Mouse (Mus musculus) small intestine, adult 2 months (tissue): ENCODE measurements around the gene Pdzd7. TPM values are rescaled to one million over a fixed set of nuclear protein-coding genes. Genes with fewer than 3 reads are reported as not detected.

Experiments
- H3K27ac ChIP-seq: fragments of 200-500 bp; 2 replicates; pipeline ENCODE4 v1.5.1; 2012; ENCODE audit warnings: low read depth, low read length, control low read depth, inconsistent platforms; ENCODE audit not compliant: insufficient read depth
- H3K27me3 ChIP-seq: fragments of 200-500 bp; 2 replicates; pipeline ENCODE4 v1.6.1; 2012; ENCODE audit warnings: mild to moderate bottlenecking, moderate library complexity, low read length, inconsistent platforms; ENCODE audit not compliant: control insufficient read depth, insufficient read depth
- H3K36me3 ChIP-seq: fragments of 200-500 bp; 2 replicates; pipeline ENCODE4 v1.6.1; 2012; ENCODE audit warnings: mild to moderate bottlenecking, low read length, control low read depth, inconsistent platforms; ENCODE audit not compliant: control insufficient read depth, insufficient read depth
- H3K4me1 ChIP-seq: fragments of 200-500 bp; 2 replicates; pipeline ENCODE4 v1.6.1; 2012; ENCODE audit warnings: low read length, inconsistent platforms, mixed read lengths; ENCODE audit not compliant: control insufficient read depth, insufficient read depth, insufficient read length
- H3K4me3 ChIP-seq: fragments of 200-500 bp; 2 replicates; pipeline ENCODE4 v1.5.1; 2012; ENCODE audit warnings: low read depth, mild to moderate bottlenecking, control low read depth, inconsistent platforms, low read length, moderate library complexity
- CTCF ChIP-seq: fragments of 200-500 bp; IDR thresholded peaks from 2 replicates; pipeline ENCODE4 v1.5.1; 2012; ENCODE audit warnings: low read depth, mild to moderate bottlenecking, control low read depth, inconsistent platforms, low read length, moderate library complexity, mixed read lengths; ENCODE audit not compliant: insufficient replicate concordance, insufficient read length; ENCODE audit errors: extremely low read depth
- POLR2A ChIP-seq: fragments of 200-500 bp; IDR thresholded peaks from 2 replicates; pipeline ENCODE4 v1.6.1; 2012; ENCODE audit warnings: low read depth, mild to moderate bottlenecking, control low read depth, inconsistent platforms, low read length, moderate library complexity
- WGBS: fragments of 180-500 bp; shearing (Covaris S2); methylation state at CpG from one replicate; pipeline ENCODE4 v1.1.7; 2018; 5-methylcytosine and 5-hydroxymethylcytosine counted together
- polyA plus RNA-seq: library from polyadenylated mRNA; depleted of rRNA; stranded (reverse); fragments of >200 nt; gene quantifications from 2 replicates; pipeline ENCODE4 v1.2.3, GENCODE M21; 2012

Pdzd7 gene
- polyA plus RNA-seq, 1 experiment: 0.29 TPM

GRCm38 (mm10) chr19:44999647-45000046 lies 45.9 kb downstream of the Pdzd7 start:
- Histone ChIP-seq H3K4me1 (no peaks in the 10 kb centered on the region), H3K4me3 (no peak overlapping the region), H3K36me3 (peaks cover 76% of the 10 kb centered on the region), H3K27ac (no peak overlapping the region), H3K27me3 (no peaks in the 10 kb centered on the region)
- 87% methylated on average over 8 of the region's 8 CpGs for WGBS
- no peak for TF ChIP-seq POLR2A
- no peak for TF ChIP-seq CTCF

DNA sequence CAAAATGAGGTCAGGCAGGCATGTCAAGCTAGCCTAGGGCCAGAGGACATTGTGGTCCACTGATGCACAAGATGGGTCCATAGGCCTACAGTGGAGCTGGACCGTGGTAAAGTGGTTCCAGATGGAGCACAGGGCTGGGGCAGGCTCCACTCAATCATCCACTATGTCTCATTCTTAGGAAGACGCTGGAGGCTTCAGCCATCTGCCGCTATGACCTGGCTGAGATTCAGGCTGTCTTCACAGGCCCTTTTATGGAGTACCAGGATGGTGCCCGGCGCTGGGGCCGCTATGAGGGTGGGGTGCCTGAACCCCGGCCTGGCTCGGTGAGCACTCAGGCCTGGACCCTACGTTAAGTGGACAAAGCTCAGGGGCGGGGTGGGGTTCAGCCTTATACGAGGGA lies 47.7 kb downstream of the Pdzd7 start:
- Histone ChIP-seq H3K36me3 (peaks cover 72% of the 10 kb centered on the region), H3K4me1 (no peaks in the 10 kb centered on the region; the same call in 1 of the 2 replicates), H3K27me3 (no peaks in the 10 kb centered on the region), H3K27ac (no peak overlapping the region), H3K4me3 (no peak overlapping the region)
- TF ChIP-seq POLR2A (no peak), CTCF (no peak)
- 78% methylated on average over 11 of the region's 11 CpGs for whole genome bisulfite sequencing

DNA sequence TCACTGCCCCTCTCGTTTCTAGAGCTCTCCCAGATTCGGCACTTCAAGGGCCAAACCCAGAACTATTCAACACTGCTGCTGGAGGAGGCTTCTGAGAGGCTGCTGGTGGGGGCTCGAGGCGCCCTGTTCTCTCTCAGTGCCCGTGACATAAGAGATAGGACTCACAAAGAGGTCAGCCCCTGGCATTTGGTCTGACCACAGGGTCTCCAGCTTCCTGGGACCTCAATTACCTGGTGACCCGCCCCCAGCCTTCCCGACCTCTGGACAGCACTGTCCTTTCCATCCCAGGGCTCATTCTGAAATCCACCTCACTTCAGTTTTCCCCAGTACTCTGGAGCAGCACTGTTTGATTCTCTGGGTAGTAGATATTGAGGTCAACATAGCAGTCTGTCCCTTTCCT lies 52.8 kb downstream of the Pdzd7 start:
- WGBS: 76% methylated on average over 7 of the region's 7 CpGs
- TF ChIP-seq POLR2A: no peak
- TF ChIP-seq CTCF: no peak
- H3K27me3 ChIP-seq: no peaks in the 10 kb centered on the region; the same call in 1 of the 2 replicates
- H3K36me3 ChIP-seq: peaks cover 38% of the 10 kb centered on the region
- H3K27ac ChIP-seq: no peak overlapping the region
- H3K4me3 ChIP-seq: no peak overlapping the region
- peaks cover 20% of the 10 kb centered on the region for H3K4me1 ChIP-seq

DNA sequence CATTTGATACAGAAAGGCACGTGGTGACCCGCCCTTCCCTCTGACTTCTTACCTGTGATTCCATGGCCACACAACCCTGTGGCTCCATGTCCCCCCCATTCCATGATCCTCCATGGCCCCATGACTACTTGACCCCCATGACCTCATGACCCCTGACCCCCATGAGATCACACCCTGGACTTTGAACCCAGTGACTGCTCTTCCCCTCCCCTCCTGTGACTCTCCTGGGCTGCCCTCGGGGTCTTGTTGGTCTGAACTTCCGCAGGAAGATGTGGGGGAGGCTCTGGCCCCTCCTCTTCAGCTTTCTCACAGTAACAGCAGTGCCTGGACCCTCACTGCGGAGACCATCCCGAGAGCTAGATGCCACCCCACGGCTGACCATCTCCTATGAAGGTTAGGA lies 53.3 kb downstream of the Pdzd7 start:
- H3K4me1 ChIP-seq: peaks cover 20% of the 10 kb centered on the region
- no peaks in the 10 kb centered on the region; the same call in 1 of the 2 replicates for H3K27me3 ChIP-seq
- no peak overlapping the region for H3K27ac ChIP-seq
- WGBS: 61% methylated on average over 7 of the region's 7 CpGs
- H3K4me3 ChIP-seq: no peak overlapping the region
- no peak for TF ChIP-seq CTCF
- TF ChIP-seq POLR2A: no peak
- H3K36me3 ChIP-seq: peaks cover 35% of the 10 kb centered on the region

DNA sequence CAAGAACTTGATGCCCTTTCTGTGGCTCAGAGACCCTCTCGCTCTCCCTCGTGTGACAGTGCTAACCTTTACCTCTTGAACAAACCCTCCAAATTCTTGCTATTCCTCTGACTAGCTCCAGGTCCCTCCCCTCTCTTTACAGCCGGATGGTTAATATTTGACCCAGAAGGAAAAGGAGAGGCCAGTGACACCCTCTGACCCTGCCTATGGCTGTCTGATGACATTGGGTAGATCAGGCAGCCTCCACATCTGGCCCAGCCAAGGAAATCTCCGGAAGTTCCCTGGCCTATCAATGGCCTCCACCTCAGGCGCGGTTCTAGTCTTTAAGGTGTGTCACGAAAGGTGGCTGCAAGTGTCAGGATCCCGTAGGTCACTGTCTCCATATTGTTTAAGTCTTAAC lies 54.5 kb downstream of the Pdzd7 start:
- H3K4me1 ChIP-seq: peaks cover 30% of the 10 kb centered on the region
- H3K36me3 ChIP-seq: peaks cover 24% of the 10 kb centered on the region
- no peaks in the 10 kb centered on the region; the same call in 1 of the 2 replicates for H3K27me3 ChIP-seq
- TF ChIP-seq CTCF: no peak
- TF ChIP-seq POLR2A: no peak
- H3K27ac ChIP-seq: peak overlapping the region; percentile 98
- peak overlapping the region; percentile 47 for H3K4me3 ChIP-seq
- 27% methylated on average over 8 of the region's 8 CpGs for WGBS

GRCm38 (mm10) chr19:44989567-44990495 lies 55.7 kb downstream of the Pdzd7 start:
- 8% methylated on average over 22 of the region's 22 CpGs for WGBS
- H3K27ac ChIP-seq: peak overlapping the region; percentile 98
- TF ChIP-seq POLR2A: no peak
- no peak for TF ChIP-seq CTCF

GRCm38 (mm10) chr19:44988831-44989566 lies 56.5 kb downstream of the Pdzd7 start, which contains the start of gene Sema4g:
Gene Sema4g, plus strand, starts transcription at chr19:44989101.
- TF ChIP-seq POLR2A (no peak), CTCF (peak; percentile 28; the same call in 1 of the 2 replicates)
- Histone ChIP-seq H3K4me1 (peaks cover 46% of the 10 kb centered on the region), H3K27me3 (no peaks in the 10 kb centered on the region; the same call in 1 of the 2 replicates), H3K36me3 (peaks cover 14% of the 10 kb centered on the region), H3K4me3 (peak within 1 kb of the TSS; percentile 89), H3K27ac (peak within 1 kb of the TSS; percentile 98)
- 1% methylated on average over 58 of the region's 58 CpGs for WGBS

More at GRCm38 (mm10) chr19:44989567-44990495, 55.7 kb downstream of the Pdzd7 start:
- no peaks in the 10 kb centered on the region; the same call in 1 of the 2 replicates for H3K27me3 ChIP-seq
- peak overlapping the region; percentile 89 for H3K4me3 ChIP-seq
- peaks cover 39% of the 10 kb centered on the region for H3K4me1 ChIP-seq
- peaks cover 18% of the 10 kb centered on the region for H3K36me3 ChIP-seq
